Mouse (Mus musculus) lung, postnatal 4 days (tissue): ENCODE data around the gene Olfr224.
"Not testable (repeated sequence)": the region's sequence is repeated elsewhere in the genome, so short reads cannot be mapped to it uniquely, and the experiment has no call there.

Experiments used
- DNase-seq, 2 experiments: peaks; one replicate each; pipeline ENCODE4 v3.0.0; 2021

The Olfr224 gene

GRCm38 (mm10) chr11:58570405-58570804 lies at the start of gene Olfr224:
Olfr224 (minus strand) TSS chr11:58570553.
- DNase-seq, result no peak

- no peak for DNase-seq
Observed at GRCm38 (mm10) chr11:58618793-58619192, 48.4 kb upstream of the Olfr224 start.

GRCm38 (mm10) chr11:58618369-58618768 lies 48.0 kb upstream of the Olfr224 start:
- DNase-seq, result no peak

GRCm38 (mm10) chr11:58615975-58616374 lies 45.6 kb upstream of the Olfr224 start, which contains the start of gene 2210407C18Rik:
2210407C18Rik (minus strand) TSS chr11:58616075.
- no peak for DNase-seq

- peak; percentile 8 to 69 for DNase-seq
Observed at GRCm38 (mm10) chr11:58614526-58614925, 44.2 kb upstream of the Olfr224 start.

- no peak for DNase-seq
Observed at GRCm38 (mm10) chr11:58613359-58613758, 43.0 kb upstream of the Olfr224 start.

- no peak for DNase-seq
Observed at GRCm38 (mm10) chr11:58607030-58607429, 36.7 kb upstream of the Olfr224 start.

- no peak for DNase-seq
Observed at GRCm38 (mm10) chr11:58606177-58606919, 36.0 kb upstream of the Olfr224 start.

GRCm38 (mm10) chr11:58605228-58605627 lies 34.9 kb upstream of the Olfr224 start:
- no peak for DNase-seq

- no peak for DNase-seq
Observed at GRCm38 (mm10) chr11:58604688-58605087, 34.3 kb upstream of the Olfr224 start.

GRCm38 (mm10) chr11:58602800-58603560 lies 32.6 kb upstream of the Olfr224 start:
- DNase-seq, result no peak

GRCm38 (mm10) chr11:58602062-58602461 lies 31.7 kb upstream of the Olfr224 start:
- no peak for DNase-seq

- no peak for DNase-seq
Observed at GRCm38 (mm10) chr11:58597837-58598236, 27.5 kb upstream of the Olfr224 start.

- no peak for DNase-seq
Observed at GRCm38 (mm10) chr11:58594814-58595213, 24.5 kb upstream of the Olfr224 start, which contains the start of gene Olfr324. Olfr324 (plus strand) TSS chr11:58595114.

- DNase-seq, result no peak
Observed at GRCm38 (mm10) chr11:58588620-58589250, 18.4 kb upstream of the Olfr224 start.

GRCm38 (mm10) chr11:58587898-58588348 lies 17.6 kb upstream of the Olfr224 start:
- peak in 1 of 2 experiments; percentile 34 for DNase-seq

GRCm38 (mm10) chr11:58578636-58579035 lies 8.3 kb upstream of the Olfr224 start:
- DNase-seq, result no peak

GRCm38 (mm10) chr11:58577430-58577829 lies 7.1 kb upstream of the Olfr224 start, which contains the start of gene Olfr325:
Olfr325 (plus strand) TSS chr11:58577730.
- DNase-seq, result no peak

GRCm38 (mm10) chr11:58555536-58555935 lies 14.8 kb downstream of the Olfr224 start, which contains the start of gene Olfr328:
Olfr328 (minus strand) TSS chr11:58555636.
- no peak for DNase-seq

- no peak for DNase-seq
Observed at GRCm38 (mm10) chr11:58546322-58546721, 24.0 kb downstream of the Olfr224 start, which contains the start of gene Olfr329-ps. Olfr329-ps (minus strand) TSS chr11:58546422.

GRCm38 (mm10) chr11:58534736-58535135 lies 35.6 kb downstream of the Olfr224 start, which contains the start of gene Olfr330:
Olfr330 (minus strand) TSS chr11:58534836.
- not testable (repeated sequence) for DNase-seq

GRCm38 (mm10) chr11:58519756-58520155 lies 50.6 kb downstream of the Olfr224 start:
- DNase-seq, result peak; percentile 9 to 25

GRCm38 (mm10) chr11:58518916-58519315 lies 51.4 kb downstream of the Olfr224 start:
- DNase-seq, result peak; percentile 76 to 81
